8 mouse cellular contexts compared by ENCODE assay signal in the genomic region with DNA sequence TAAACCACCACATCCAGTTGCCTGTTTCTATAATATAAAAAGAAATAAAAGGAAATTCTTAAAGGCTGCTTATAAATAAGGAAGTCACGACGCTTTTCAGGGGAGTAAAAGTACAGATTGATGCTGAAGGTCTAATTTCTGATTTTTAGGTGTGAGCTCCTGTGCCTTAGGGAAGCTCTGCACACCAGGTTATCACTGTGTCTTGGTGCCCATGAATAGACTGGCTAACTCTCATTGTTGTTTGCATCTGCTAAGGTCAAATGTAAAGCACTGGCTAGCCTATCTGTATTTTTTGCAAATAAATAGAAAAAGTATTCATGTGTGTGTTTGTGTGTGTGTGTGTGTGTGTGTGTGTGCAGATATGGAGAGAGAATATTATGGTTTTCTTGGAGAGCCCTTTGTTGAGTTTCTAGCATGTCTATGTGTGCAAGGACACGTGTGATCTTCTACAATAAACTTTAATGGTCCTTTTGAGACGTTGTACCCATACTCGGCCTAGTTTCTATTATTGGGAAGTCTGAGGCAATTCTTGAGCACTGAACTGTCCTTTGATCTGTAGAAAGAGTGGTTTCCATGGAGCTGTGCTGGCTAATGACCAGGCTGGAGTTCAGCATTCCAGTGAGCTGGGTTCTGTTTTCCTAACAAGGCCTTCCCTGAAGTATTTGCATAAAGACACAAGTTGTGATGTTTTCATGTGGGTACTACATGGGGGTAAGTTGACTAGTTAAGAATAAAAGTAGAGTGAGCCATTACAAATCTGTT.
DNase-seq lines count a peak whose midpoint lies in the region; ATAC-seq and TF ChIP-seq lines count a peak whose summit lies in the region.

No protein-coding gene starts in this region.

- H3K4me2 ChIP-seq in hindbrain, postnatal 0 days (ENCODE audit: low read depth, low read length): no peak overlapping the region
- H3K4me2 ChIP-seq in lung, postnatal 0 days (replicated peaks; ENCODE audit: low read depth, low read length): no peak overlapping the region

- no peaks in the 10 kb centered on the region for H3K27me3 ChIP-seq in hindbrain, postnatal 0 days (ENCODE audit: insufficient read depth, low read length)
- no peaks in the 10 kb centered on the region for H3K27me3 ChIP-seq in lung, postnatal 0 days (replicated peaks; ENCODE audit: insufficient read depth, low read length)

- H3K9ac ChIP-seq in hindbrain, postnatal 0 days (replicated peaks; ENCODE audit: low read length): no peak overlapping the region
- H3K9ac ChIP-seq in lung, postnatal 0 days (replicated peaks; ENCODE audit: low read depth): no peak overlapping the region

- H3K4me1 ChIP-seq in hindbrain, postnatal 0 days (ENCODE audit: insufficient read depth, low read length): no peaks in the 10 kb centered on the region
- no peaks in the 10 kb centered on the region for H3K4me1 ChIP-seq in lung, postnatal 0 days (ENCODE audit: insufficient read depth, low read depth, low read length)

- peak overlapping the region; percentile 29; the same call in 1 of the 2 replicates for H3K27ac ChIP-seq in hindbrain, postnatal 0 days
- no peak overlapping the region for H3K27ac ChIP-seq in lung, postnatal 0 days (ENCODE audit: low read length)

- peak; percentile 40 for DNase-seq in adrenal gland, postnatal 10 days
- no peak for DNase-seq in adrenal gland, postnatal 14 days
- peak; percentile 66 for DNase-seq in brain, adult 2 months (ENCODE audit: low read depth, low spot score)
- peak; percentile 62 for DNase-seq in hindbrain, postnatal 0 days (ENCODE audit: low spot score)
- DNase-seq in lung, postnatal 0 days (ENCODE audit: low spot score): peak; percentile 28
- no peak for DNase-seq in B cell, adult 2 months
- no peak for DNase-seq in ovary, postnatal 36 days (ENCODE audit: low spot score)

- 37% methylated on average over 5 of the region's 5 CpGs for WGBS in hindbrain, postnatal 0 days
- 51% methylated on average over 5 of the region's 5 CpGs for WGBS in lung, postnatal 0 days

- TF ChIP-seq EP300 in lung, postnatal 0 days (IDR thresholded peaks at IDR 0.05): no peak

- no peaks in the 10 kb centered on the region for H3K36me3 ChIP-seq in hindbrain, postnatal 0 days (ENCODE audit: insufficient read depth, low read length)
- H3K36me3 ChIP-seq in lung, postnatal 0 days (ENCODE audit: insufficient read depth, low read length): no peaks in the 10 kb centered on the region

- TF ChIP-seq CTCF in hindbrain, postnatal 0 days (IDR thresholded peaks at IDR 0.05; ENCODE audit: low read depth): no peak
- TF ChIP-seq CTCF in lung, postnatal 0 days (IDR thresholded peaks at IDR 0.05): no peak

- ATAC-seq in hindbrain, postnatal 0 days: peak; percentile 79
- ATAC-seq in lung, postnatal 0 days: no peak
- ATAC-seq in erythroblast, adult 5-6 weeks (replicated peaks; ENCODE audit: low FRiP score, poor library complexity, severe bottlenecking): no peak

- no peaks in the 10 kb centered on the region for H3K9me3 ChIP-seq in hindbrain, postnatal 0 days (ENCODE audit: low read length)
- no peaks in the 10 kb centered on the region for H3K9me3 ChIP-seq in lung, postnatal 0 days (ENCODE audit: low read length)

- H3K4me3 ChIP-seq in hindbrain, postnatal 0 days (ENCODE audit: low read length): no peak overlapping the region
- no peak overlapping the region for H3K4me3 ChIP-seq in lung, postnatal 0 days (ENCODE audit: low read depth, low read length)

Comparison
In these comparisons a context has a peak if more than half of its experiments do, and no peak if none do; other contexts are left out.
1. DNase-seq: peak in adrenal gland, postnatal 10 days (single experiment), brain, adult 2 months (single experiment), hindbrain, postnatal 0 days (single experiment) and lung, postnatal 0 days (single experiment); none in adrenal gland, postnatal 14 days (single experiment), B cell, adult 2 months (0 of 2) and ovary, postnatal 36 days (single experiment).